Mouse (Mus musculus) forebrain, embryonic 11.5 days (tissue): ENCODE measurements at regions not wholly inside any gene's neighbourhood (a gene's known extent, or its start where the extent isn't known, plus 50 kb on each side); places are given as distances from the start of the nearest gene placed in this dataset.

Experiments used
- ATAC-seq: fragments of 200-750 bp; cut with Nextera tagmentation; replicated peaks from 2 replicates; pipeline ENCODE4 v1.8.0; 2017; ENCODE audit warnings: moderate TSS enrichment; ENCODE audit not compliant: low FRiP score
- DNase-seq: peaks from one replicate; pipeline ENCODE4 v3.0.0-alpha.2; 2017; ENCODE audit warnings: low spot score
- H3K27ac ChIP-seq: fragments of 300-500 bp; sonication (generic); 2 replicates; pipeline ENCODE4 v1.5.1; 2014; ENCODE audit warnings: low read depth, low read length
- H3K27me3 ChIP-seq: fragments of 300-500 bp; sonication (generic); 2 replicates; pipeline ENCODE4 v1.6.1; 2014; ENCODE audit warnings: mild to moderate bottlenecking, low read length, mixed read lengths; ENCODE audit not compliant: control insufficient read depth, insufficient read depth
- H3K36me3 ChIP-seq: fragments of 300-500 bp; sonication (generic); 2 replicates; pipeline ENCODE4 v1.6.1; 2014; ENCODE audit warnings: mild to moderate bottlenecking, low read length, moderate library complexity, mixed read lengths; ENCODE audit not compliant: control insufficient read depth, insufficient read depth
- H3K4me1 ChIP-seq: fragments of 300-500 bp; sonication (generic); replicated peaks from 2 replicates; pipeline ENCODE4 v1.6.1; 2014; ENCODE audit warnings: low read length, mixed read lengths; ENCODE audit not compliant: control insufficient read depth, insufficient read depth
- H3K4me2 ChIP-seq: fragments of 300-500 bp; sonication (generic); 2 replicates; pipeline ENCODE4 v1.6.1; 2014; ENCODE audit warnings: low read depth, mild to moderate bottlenecking, low read length, moderate library complexity, mixed read lengths; ENCODE audit not compliant: severe bottlenecking
- H3K4me3 ChIP-seq: fragments of 300-500 bp; sonication (generic); 2 replicates; pipeline ENCODE4 v1.5.1; 2014; ENCODE audit warnings: low read depth, low read length
- H3K9ac ChIP-seq: fragments of 300-500 bp; sonication (generic); 2 replicates; pipeline ENCODE4 v1.6.1; 2014; ENCODE audit warnings: low read length
- H3K9me3 ChIP-seq: fragments of 300-500 bp; sonication (generic); 2 replicates; pipeline ENCODE4 v1.6.1; 2016; ENCODE audit warnings: low read length, mixed read lengths; ENCODE audit not compliant: control insufficient read depth
- WGBS: fragments of 180-500 bp; shearing (Covaris S2); extraction: QIAGEN DNeasy Blood & Tissue Kit; methylation state at CpG from one replicate; pipeline ENCODE4 v1.1.7; 2014; 5-methylcytosine and 5-hydroxymethylcytosine counted together

GRCm38 (mm10) chr3:83416536-83416935 lies 288.8 kb downstream of the Dchs2 start:
- Histone ChIP-seq H3K4me3 (no peak overlapping the region), H3K27ac (no peak overlapping the region), H3K4me1 (no peaks in the 10 kb centered on the region), H3K9me3 (no peaks in the 10 kb centered on the region), H3K27me3 (no peaks in the 10 kb centered on the region), H3K4me2 (no peak overlapping the region), H3K9ac (no peak overlapping the region), H3K36me3 (no peaks in the 10 kb centered on the region)
- no peak for DNase-seq
- ATAC-seq = no peak

GRCm38 (mm10) chr3:83424267-83424666 lies 296.5 kb downstream of the Dchs2 start:
- DNase-seq (no peak), ATAC-seq (no peak)
- H3K4me3 ChIP-seq = no peak overlapping the region
- no peak overlapping the region for H3K9ac ChIP-seq
- 69% methylated on average over 7 of the region's 7 CpGs for WGBS
- H3K27ac ChIP-seq = no peak overlapping the region
- H3K9me3 ChIP-seq = no peaks in the 10 kb centered on the region
- no peaks in the 10 kb centered on the region for H3K4me1 ChIP-seq
- no peaks in the 10 kb centered on the region for H3K27me3 ChIP-seq
- H3K4me2 ChIP-seq = no peak overlapping the region
- no peaks in the 10 kb centered on the region for H3K36me3 ChIP-seq

GRCm38 (mm10) chr3:83429376-83429775 lies 301.6 kb downstream of the Dchs2 start:
- Histone ChIP-seq H3K27ac (no peak overlapping the region), H3K36me3 (no peaks in the 10 kb centered on the region), H3K4me1 (no peaks in the 10 kb centered on the region), H3K9ac (no peak overlapping the region), H3K4me3 (no peak overlapping the region), H3K9me3 (no peaks in the 10 kb centered on the region), H3K27me3 (no peaks in the 10 kb centered on the region), H3K4me2 (no peak overlapping the region)
- 93% methylated on average over 3 of the region's 3 CpGs for WGBS
- DNase-seq = no peak
- no peak for ATAC-seq

- no peak overlapping the region for H3K27ac ChIP-seq
- no peak for ATAC-seq
- 92% methylated on average over 7 of the region's 7 CpGs for WGBS
- no peaks in the 10 kb centered on the region for H3K9me3 ChIP-seq
- H3K4me1 ChIP-seq = no peaks in the 10 kb centered on the region
- no peak overlapping the region for H3K9ac ChIP-seq
- no peak overlapping the region for H3K4me2 ChIP-seq
- H3K27me3 ChIP-seq = no peaks in the 10 kb centered on the region
- no peak for DNase-seq
- H3K36me3 ChIP-seq = no peaks in the 10 kb centered on the region
- H3K4me3 ChIP-seq = no peak overlapping the region
Observed at GRCm38 (mm10) chr3:83446154-83446667, 318.5 kb downstream of the Dchs2 start.

- WGBS = 90% methylated on average over 2 of the region's 2 CpGs
- H3K4me2 ChIP-seq = no peak overlapping the region
- no peaks in the 10 kb centered on the region for H3K27me3 ChIP-seq
- H3K9ac ChIP-seq = no peak overlapping the region
- no peak overlapping the region for H3K4me3 ChIP-seq
- no peaks in the 10 kb centered on the region for H3K36me3 ChIP-seq
- no peaks in the 10 kb centered on the region for H3K9me3 ChIP-seq
- no peaks in the 10 kb centered on the region for H3K4me1 ChIP-seq
- no peak overlapping the region for H3K27ac ChIP-seq
- no peak for DNase-seq
- no peak for ATAC-seq
Observed at GRCm38 (mm10) chr3:83450662-83451061, 315.5 kb upstream of the Sfrp2 start.

GRCm38 (mm10) chr3:83451317-83451716 lies 314.8 kb upstream of the Sfrp2 start:
- Histone ChIP-seq H3K4me2 (no peak overlapping the region), H3K4me3 (no peak overlapping the region), H3K27ac (no peak overlapping the region), H3K9ac (no peak overlapping the region), H3K9me3 (no peaks in the 10 kb centered on the region), H3K4me1 (no peaks in the 10 kb centered on the region), H3K36me3 (no peaks in the 10 kb centered on the region), H3K27me3 (no peaks in the 10 kb centered on the region)
- 91% methylated on average over 3 of the region's 3 CpGs for WGBS
- DNase-seq (no peak), ATAC-seq (no peak)

- Histone ChIP-seq H3K9me3 (no peaks in the 10 kb centered on the region), H3K36me3 (no peaks in the 10 kb centered on the region), H3K4me2 (no peak overlapping the region), H3K27me3 (no peaks in the 10 kb centered on the region), H3K9ac (no peak overlapping the region), H3K27ac (no peak overlapping the region), H3K4me1 (no peaks in the 10 kb centered on the region), H3K4me3 (no peak overlapping the region)
- WGBS = 70% methylated on average over 2 of the region's 2 CpGs
- no peak for ATAC-seq
- no peak for DNase-seq
Observed at GRCm38 (mm10) chr3:83453462-83453861, 312.7 kb upstream of the Sfrp2 start.

- DNase-seq (no peak), ATAC-seq (no peak)
- Histone ChIP-seq H3K36me3 (no peaks in the 10 kb centered on the region), H3K4me3 (no peak overlapping the region), H3K27me3 (no peaks in the 10 kb centered on the region), H3K4me2 (no peak overlapping the region), H3K9ac (no peak overlapping the region), H3K4me1 (no peaks in the 10 kb centered on the region), H3K9me3 (no peaks in the 10 kb centered on the region), H3K27ac (no peak overlapping the region)
- WGBS = 91% methylated on average over 1 of the region's 1 CpGs
Observed at GRCm38 (mm10) chr3:83458450-83458849, 307.7 kb upstream of the Sfrp2 start.

- Histone ChIP-seq H3K4me1 (no peaks in the 10 kb centered on the region), H3K9ac (no peak overlapping the region), H3K4me3 (no peak overlapping the region), H3K27ac (no peak overlapping the region), H3K4me2 (no peak overlapping the region), H3K27me3 (no peaks in the 10 kb centered on the region), H3K36me3 (no peaks in the 10 kb centered on the region), H3K9me3 (no peaks in the 10 kb centered on the region)
- 93% methylated on average over 3 of the region's 3 CpGs for WGBS
- no peak for ATAC-seq
- DNase-seq = no peak
Observed at GRCm38 (mm10) chr3:83479251-83479650, 286.9 kb upstream of the Sfrp2 start.
